Mouse (Mus musculus) bone marrow macrophage, adult 2 months (primary cell): ENCODE measurements at regions not wholly inside any gene's neighbourhood (a gene's known extent, or its start where the extent isn't known, plus 50 kb on each side); places are given as distances from the start of the nearest gene placed in this dataset.

Experiments
- H3K27ac ChIP-seq: 2 replicates; pipeline ENCODE4 v1.5.1; 2012; ENCODE audit warnings: low read depth, low read length; ENCODE audit not compliant: insufficient read depth
- H3K4me1 ChIP-seq: 2 replicates; pipeline ENCODE4 v1.6.1; 2012; ENCODE audit warnings: low read length; ENCODE audit not compliant: control insufficient read depth, insufficient read depth
- H3K4me3 ChIP-seq: 2 replicates; pipeline ENCODE4 v1.5.1; 2012; ENCODE audit warnings: mild to moderate bottlenecking, low read length, moderate library complexity; ENCODE audit not compliant: insufficient read depth
- CTCF ChIP-seq: IDR thresholded peaks from 2 replicates; pipeline ENCODE4 v1.5.1; 2012; ENCODE audit warnings: low read depth, mild to moderate bottlenecking, low read length, moderate library complexity
- POLR2A ChIP-seq: IDR thresholded peaks from 2 replicates; pipeline ENCODE4 v1.6.1; 2012; ENCODE audit warnings: mild to moderate bottlenecking, low read depth, low read length, borderline replicate concordance

DNA sequence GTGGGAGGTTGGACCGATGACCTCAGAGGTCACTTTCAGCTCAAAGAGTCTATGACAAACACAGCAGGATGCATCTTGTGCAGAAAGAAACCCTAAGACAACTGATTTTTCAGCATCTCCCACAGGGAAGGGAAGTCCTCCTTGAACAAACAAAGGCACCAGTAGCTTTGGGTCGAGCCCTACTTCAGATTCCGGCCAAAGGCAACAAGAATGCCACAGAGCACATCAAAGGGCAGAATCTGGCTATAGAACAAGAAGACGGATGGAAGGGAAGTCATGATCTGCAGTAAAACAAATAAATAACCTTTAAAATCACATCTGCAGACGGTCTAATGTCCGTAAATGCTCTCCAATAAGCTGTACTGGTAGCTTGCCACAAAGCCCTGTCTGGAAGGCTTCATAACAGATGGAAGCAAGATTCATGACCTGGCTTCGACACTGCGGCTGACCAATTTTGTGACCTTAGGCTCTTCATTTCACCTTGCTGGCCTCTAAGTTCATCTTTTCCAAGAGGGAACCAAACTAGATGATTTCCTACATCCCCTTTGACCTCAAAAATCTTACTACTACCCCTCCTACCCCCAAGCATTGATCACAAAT, 630.4 kb upstream of the A1bg start:
- H3K4me1 ChIP-seq: no peaks in the 10 kb centered on the region
- H3K27ac ChIP-seq: no peak overlapping the region
- H3K4me3 ChIP-seq: no peak overlapping the region
- TF ChIP-seq CTCF: no peak
- TF ChIP-seq POLR2A: no peak

DNA sequence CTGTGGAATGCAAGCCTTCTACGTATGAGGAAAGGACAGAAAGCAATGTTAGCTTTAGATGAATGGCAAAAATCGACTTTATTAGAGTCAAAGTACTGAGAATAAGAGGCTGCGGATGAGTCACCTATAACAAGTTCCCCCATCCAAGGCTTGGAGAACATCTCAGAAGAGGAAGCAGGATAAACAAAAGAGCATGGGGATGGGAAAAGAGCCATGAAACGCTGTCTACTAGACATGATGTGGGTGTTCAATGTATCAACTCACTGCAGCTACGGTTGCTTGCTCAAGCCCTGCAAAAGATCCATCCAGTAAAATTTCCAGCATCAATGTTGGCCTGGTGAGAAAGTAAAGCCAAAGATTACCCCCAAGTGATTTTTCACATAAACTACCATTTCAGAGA, 628.4 kb upstream of the A1bg start:
- H3K27ac ChIP-seq: no peak overlapping the region
- H3K4me3 ChIP-seq: no peak overlapping the region
- no peaks in the 10 kb centered on the region for H3K4me1 ChIP-seq
- TF ChIP-seq CTCF: no peak
- TF ChIP-seq POLR2A: no peak

DNA sequence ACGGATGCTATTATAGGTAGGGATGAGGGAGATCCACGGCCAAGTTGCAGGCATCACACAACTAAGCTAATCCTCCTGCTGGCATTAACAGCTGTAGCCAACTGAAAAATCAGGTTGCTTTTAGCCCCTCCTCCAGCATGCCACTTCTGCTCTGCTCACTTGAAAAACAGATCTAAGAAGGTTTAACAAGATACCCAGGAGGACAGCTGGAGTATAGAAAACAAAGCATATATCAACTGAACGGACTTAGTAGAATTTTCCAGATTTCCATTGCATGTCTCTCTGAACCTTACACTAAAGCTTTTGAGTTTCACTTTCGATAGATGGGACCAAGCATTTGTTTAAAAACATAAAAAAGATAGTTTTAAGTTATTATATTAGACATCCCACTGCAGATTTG, 625.6 kb upstream of the A1bg start:
- TF ChIP-seq CTCF (no peak), POLR2A (no peak)
- no peak overlapping the region for H3K27ac ChIP-seq
- H3K4me3 ChIP-seq: no peak overlapping the region
- H3K4me1 ChIP-seq: no peaks in the 10 kb centered on the region

DNA sequence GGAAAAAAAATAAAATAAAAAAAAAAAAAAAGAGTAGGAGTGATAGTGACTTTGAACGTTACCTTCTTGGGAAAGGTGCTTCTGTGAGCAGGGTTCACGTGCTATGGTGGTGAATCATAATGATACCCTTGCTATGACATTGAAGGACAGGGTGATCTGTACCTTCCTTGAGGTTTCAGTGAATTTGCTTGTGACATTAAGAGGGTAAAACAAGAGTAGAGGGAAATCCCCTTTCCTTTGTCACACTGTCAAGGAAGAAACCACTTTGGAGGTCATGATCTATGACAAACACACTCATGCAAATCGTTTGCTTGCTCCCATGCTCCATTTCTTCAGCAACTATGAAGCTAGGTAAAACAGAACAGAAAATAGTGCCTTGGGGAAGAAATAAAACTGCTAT, 623.8 kb upstream of the A1bg start:
- no peak overlapping the region for H3K27ac ChIP-seq
- no peak for TF ChIP-seq CTCF

DNA sequence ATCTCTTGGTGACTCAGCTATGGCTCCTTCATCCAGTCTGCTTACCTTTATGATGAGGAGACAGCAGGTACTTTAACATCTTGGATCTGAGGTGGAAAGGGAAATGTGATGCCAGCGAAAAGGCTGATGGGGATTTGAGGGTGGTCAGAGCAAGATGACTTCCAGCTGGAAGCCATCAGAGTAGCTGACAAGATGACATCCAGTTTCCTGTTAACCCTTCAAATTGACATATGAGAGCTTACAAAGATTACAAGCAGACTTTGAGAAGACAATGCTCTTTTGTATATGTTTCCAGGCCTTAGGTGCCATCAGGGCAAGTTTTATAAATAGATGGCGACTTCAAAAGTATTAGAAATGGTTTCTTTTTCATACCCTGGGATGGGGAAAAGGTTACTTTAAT, 621.3 kb upstream of the A1bg start:
- H3K27ac ChIP-seq: no peak overlapping the region

More for the DNA sequence above, 623.8 kb upstream of the A1bg start:
- no peak overlapping the region for H3K4me3 ChIP-seq
- no peaks in the 10 kb centered on the region for H3K4me1 ChIP-seq

DNA sequence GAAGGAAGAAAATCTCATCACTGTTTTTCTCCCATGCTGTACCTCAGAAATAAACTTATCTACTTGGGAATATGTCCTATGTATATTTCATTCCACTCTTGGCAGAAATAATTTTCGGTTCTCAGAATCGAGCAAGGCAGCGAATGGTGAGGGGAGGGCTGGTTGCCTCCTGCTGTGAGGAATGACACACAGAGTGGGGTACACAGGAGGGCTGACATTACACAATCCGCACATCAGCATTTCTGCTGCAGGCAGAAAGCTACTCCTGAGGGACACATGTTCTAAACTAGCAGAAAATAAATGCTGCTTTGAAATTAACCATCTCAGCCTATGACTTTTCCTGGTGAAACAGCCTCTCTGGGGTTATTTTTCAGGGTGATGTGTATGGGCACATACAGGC, 618.8 kb upstream of the A1bg start:
- TF ChIP-seq CTCF (no peak), POLR2A (no peak)
- H3K4me3 ChIP-seq: no peak overlapping the region
- no peak overlapping the region for H3K27ac ChIP-seq
- peaks cover 3% of the 10 kb centered on the region; the same call in 1 of the 2 replicates for H3K4me1 ChIP-seq

More for the DNA sequence above, 621.3 kb upstream of the A1bg start:
- no peak overlapping the region for H3K4me3 ChIP-seq
- no peak for TF ChIP-seq CTCF
- no peak for TF ChIP-seq POLR2A
- peaks cover 3% of the 10 kb centered on the region; the same call in 1 of the 2 replicates for H3K4me1 ChIP-seq

DNA sequence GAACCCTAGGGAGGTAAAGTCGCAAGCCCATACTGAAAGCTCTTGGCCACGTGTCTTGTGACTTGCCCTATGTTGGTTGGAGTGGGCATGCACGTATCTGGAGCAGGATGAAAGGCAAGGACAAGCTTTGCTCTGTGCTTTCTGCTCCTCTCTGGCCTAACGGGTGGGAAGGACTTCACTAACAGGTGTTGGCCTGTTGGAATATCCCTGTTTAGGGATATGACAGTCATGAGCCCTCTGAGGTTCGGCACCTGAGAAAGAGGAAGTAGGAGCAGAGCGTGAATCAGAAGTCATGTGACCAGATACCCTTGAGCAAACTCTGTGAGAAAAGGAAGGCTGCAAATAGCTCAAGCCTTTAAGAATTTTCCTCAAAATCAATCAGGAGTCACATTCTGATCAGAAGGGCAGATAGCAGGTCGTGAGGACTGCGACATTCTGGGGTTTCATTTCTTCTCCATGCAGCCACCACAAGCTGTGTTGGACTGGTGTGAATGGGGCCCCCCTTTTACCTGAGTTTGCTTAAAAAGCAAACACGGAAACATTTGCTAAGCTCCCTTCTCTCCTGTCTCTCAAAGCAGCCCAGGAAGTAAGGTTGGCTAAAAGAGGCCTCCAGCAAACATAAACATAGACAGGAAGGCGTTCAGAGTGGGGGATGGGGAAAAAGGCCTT, 618.1 kb upstream of the A1bg start:
- Histone ChIP-seq H3K27ac (no peak overlapping the region), H3K4me3 (no peak overlapping the region), H3K4me1 (peaks cover 3% of the 10 kb centered on the region; the same call in 1 of the 2 replicates)
- TF ChIP-seq CTCF (no peak), POLR2A (no peak)

DNA sequence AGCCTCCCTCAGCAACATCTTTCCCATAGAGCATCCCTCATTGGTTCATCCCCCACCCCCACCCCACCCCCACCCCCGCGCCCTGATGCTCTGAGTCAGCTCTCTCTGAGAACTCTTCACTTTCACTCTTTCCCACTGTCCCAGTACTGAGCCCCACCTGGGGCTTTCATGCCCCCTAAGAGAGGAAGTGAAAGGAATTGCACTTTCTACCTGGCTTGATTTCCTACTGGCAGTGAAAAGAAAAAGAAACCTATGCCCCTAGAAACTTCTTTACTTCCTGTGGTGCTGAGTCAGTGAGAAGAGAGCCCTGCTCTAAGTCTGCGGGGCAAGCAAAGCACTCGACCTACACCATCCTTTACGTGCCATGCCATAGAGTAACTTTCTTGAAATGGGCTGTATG, 616.1 kb upstream of the A1bg start:
- Histone ChIP-seq H3K4me1 (peaks cover 3% of the 10 kb centered on the region; the same call in 1 of the 2 replicates), H3K4me3 (no peak overlapping the region), H3K27ac (no peak overlapping the region)
- TF ChIP-seq CTCF (no peak), POLR2A (no peak)

DNA sequence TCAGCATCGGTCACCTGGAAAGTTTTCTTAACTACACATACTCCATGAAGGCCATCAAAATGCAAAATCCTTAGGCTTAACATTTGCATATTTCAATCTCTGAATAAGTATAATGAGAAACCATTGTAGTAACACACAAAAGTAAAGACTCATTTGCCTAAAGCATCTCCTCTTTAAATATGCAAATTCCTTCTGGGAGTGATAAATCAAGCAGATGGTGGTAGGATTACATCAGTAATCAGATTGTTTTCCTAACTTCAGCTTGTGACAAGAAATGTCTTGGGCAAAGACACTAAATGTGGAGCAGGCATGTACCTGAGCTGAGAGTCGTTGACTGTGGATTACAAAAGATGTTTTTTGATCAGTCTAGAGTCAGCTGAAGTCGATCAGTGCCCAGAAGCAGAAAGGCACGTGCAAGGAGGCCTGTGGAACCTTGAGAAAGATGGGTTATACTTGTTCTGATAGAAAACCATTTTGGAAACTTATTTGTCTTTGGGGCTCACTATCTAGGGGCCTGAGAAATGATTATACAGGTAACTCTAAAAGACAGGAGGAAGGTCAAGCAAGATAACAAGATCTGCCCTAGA, 615.5 kb upstream of the A1bg start:
- peaks cover 3% of the 10 kb centered on the region; the same call in 1 of the 2 replicates for H3K4me1 ChIP-seq
- no peak overlapping the region for H3K27ac ChIP-seq
- no peak for TF ChIP-seq CTCF
- TF ChIP-seq POLR2A: no peak
- H3K4me3 ChIP-seq: no peak overlapping the region

DNA sequence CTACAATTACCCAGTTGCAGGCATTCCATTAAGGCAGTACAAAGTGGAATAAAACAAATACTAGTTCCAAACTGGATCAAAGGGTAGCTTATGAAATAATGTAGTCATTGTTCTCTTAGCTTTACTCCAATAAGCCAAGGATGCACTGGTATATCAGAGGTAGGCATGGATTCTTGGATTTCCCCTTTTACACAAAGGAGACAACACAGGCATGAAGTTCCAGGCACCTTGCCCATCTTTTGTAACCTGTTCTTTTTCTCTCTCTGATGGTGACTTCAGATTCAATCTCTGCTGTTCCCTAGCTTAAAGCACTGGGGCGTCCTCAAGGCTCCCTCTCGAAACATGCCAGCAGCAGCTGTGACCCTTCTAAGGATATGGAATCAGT, 613.5 kb upstream of the A1bg start:
- Histone ChIP-seq H3K4me3 (no peak overlapping the region), H3K4me1 (peaks cover 3% of the 10 kb centered on the region; the same call in 1 of the 2 replicates), H3K27ac (no peak overlapping the region)
- TF ChIP-seq POLR2A (no peak), CTCF (no peak)
